Mouse (Mus musculus): Measurements from ENCODE around the gene Tldc2.

The Tldc2 gene

DNA sequence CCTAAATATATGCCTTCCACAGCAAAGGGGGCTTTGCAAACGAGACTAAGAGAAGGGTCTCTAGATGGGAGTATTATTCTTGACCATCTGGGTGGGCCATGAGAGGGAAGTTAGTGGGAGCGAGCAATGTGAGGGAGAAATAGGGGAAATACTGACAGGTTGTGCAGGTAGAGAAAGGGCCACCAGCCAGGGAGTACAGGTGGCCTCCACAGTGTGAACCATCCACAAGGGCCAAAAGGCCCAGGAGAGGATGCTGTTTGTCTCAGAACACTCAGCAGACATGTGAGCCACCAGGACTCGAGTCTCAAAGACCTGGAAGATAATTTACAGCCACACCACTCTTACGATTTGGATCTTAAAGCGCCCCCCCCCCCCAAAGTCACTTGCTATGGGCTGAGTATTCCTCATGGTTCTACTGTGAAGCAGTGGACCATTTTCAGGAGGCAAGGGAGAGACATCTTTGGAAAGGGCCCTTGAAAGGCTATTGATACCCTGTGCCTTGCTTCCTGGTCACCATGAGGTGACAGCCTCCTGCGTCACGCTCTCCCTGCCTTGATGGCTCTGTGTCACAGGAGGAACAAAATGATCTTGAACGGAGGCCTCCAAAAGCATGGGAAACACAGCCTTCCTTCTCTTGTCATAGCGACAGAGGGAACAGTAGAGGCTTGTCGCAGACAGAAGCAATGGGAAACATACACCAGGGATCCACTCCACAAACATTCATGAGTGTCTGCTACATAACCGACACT lies 26.1 kb upstream of the Tldc2 start:
- no peak for DNase-seq (ENCODE audit: low read depth, low spot score)

DNA sequence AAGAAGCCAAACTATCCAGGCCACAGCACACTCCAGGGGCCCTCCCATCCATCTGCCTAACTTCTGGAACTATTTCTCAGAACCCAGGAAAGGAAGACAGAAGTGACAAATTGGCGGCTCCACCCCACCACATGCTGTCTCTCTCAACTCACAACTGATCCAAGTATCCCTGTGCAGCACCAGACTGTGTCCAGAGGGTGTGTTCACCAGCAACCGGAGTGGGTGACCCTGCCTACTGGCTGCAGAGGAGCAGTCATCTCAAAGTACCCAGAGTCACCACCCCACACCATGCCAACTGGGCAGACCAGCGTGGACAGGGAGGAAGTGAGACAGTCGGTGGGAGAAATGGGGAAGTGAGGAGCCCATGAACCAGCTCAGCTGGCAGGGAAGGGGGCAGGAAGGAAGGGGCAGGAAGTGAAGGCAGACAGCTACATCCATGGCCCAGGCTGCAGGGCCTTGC lies 23.6 kb upstream of the Tldc2 start:
- no peak for DNase-seq (ENCODE audit: low read depth, low spot score)

DNA sequence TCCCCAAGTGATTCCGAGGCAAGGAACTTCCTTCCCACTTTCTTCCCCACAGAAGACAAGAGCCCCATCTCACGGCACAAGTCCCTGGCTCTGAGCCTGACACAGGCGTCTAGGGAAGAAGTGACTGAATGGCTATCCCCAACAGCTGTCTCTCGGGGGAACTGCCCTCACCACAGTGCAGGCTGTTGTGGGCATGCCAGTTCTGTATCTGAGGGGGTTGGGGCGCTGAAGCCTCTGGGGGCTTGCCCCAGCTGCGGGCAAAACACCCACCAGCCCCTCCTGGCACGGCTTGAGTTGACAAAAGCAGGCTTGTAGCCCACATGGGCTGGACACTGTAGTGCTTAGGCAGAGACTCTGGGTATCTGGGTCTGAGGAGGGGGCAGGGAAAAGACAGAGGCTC lies 22.7 kb upstream of the Tldc2 start:
- no peak for DNase-seq (ENCODE audit: low read depth, low spot score)

DNA sequence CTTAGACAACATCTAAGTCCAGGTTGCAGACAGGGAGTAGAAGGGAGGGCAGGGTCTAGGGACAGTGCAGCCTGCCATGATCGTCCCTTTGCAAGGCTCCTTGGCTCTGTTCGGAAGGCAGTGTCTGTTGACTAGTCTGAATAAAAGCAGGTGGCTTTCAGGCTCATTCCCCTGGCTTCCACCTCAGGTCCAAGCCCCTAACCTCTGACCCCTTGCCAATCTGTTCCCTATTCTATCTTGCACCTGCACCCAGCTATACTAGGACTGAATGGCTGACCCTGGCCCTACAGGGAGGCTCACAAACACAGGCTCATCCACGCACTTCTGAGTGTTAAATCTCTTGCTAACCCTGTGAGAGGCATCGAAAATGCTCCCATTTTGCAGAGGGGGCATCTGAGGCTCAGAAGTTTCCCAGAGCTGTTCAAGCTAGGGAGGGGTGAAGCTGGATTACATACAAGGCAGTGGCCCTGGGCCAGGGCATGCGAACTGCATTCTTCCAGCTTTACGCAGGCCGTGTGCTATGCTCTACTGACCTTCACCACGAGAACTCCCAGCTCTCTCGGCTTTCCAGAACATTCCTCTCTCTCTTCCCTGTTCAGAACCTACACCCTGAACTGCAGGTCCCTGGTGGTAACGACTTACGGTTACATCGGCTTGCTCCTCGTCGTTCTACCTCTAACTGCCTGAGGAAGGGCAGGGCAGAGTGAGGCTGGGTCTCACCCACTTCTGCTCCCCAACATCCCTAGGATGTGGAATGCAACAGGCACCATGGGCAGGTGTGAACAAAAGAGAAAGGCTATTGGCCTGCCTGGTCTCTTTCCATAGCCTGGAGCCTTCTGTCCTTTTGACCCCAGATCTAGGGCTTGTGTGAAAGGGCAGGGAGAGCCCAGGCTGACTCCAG lies 21.6 kb upstream of the Tldc2 start:
- no peak for DNase-seq (ENCODE audit: low read depth, low spot score)

DNA sequence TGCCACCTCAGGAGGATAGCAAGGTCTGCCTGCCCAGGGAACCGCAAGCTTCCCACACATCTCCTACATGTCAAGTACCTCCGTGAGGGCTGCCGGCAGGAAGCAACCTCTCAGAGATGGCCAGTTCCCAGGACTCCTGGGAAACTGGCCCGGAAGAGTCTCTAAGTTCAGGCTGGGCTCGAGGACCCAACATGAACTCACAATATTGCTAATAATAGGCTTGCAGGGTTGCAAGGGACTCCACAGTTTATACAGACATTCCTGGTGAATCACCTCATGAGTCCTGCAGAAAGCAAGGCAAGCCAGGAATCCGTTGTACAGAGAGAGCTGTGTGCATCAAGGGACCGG lies 21.0 kb upstream of the Tldc2 start:
- DNase-seq (ENCODE audit: low read depth, low spot score): no peak

DNA sequence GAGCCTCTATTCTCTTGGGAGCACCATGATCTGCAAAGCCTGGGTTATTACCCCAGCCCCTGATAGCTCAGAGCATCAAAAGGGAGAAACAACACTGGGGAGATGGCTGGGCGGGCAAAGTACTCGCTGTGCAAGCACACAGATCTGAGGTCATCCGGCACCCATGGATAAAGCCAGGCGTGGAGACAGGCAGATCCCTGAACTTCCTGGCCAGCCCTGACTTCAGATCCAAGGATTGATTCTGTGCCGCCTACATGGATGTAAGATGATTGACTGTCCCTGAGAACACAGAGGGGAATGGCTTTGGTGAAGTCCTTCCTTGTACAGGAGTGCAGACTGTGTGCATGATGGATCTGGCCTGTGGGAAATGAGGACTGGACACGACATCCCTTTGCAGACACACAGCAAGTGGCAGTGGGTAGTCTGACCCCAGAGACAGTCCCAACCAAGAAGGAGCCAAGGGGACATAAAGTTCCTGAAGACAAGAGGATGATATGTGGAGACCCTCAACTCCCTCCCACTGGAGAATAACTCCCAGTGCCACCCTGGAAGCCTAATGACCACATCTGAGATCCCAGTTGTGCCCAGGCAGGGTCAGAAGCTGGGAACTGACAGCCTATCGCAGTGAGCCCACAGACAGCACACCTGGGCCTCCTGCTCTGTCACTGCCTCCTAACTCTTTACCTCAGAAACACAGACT lies 20.0 kb upstream of the Tldc2 start:
- DNase-seq (ENCODE audit: low read depth, low spot score): no peak

DNA sequence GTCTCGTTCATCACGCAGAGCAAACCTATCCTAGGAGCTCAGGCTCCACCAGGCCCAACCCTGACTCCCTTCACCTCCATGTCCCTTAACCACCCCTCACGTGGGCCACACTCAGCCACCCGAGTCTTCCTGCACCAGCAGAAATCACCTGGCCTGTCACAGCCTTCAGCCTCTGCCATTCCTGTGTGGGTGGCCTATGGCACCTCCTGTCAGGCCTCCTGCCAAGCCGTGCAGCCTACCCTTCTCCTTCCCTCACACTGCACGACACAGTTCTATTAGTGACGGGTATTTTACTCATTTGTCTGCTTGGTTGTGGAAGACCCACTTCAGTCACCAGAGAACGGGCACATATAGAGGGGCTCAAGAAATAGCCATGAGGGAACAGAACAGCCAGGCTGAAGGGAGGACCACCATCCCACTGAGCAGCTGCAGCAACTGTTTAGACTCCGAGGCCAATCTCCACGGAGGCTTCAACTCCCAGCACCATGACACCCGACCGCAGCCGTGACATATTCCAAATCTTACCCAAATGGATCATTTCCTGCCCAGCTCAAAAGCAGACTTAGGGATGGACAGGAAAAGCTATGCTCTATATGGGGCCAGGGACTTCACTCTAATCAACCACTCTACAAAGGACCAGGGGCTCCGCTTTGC lies 18.0 kb upstream of the Tldc2 start:
- no peak for DNase-seq (ENCODE audit: low read depth, low spot score)

DNA sequence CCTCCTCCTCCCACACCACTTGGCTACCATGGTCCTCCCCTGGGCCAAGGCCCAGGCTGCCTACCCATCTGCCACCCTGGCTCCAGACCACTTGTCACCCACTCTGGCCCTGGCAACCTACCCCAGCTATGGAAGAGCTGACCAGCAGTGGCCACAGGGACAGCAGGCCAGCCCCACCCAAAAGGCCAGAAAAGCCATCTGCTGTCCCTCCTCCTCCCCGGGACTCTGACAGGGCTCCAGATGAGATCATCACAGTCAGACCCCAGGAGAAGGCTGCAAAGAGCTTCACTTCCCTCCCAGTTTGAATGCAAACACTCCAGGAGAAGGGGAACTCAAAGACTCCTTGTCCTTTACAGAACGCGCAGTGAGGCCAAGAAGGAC lies 17.5 kb upstream of the Tldc2 start:
- DNase-seq (ENCODE audit: low read depth, low spot score): no peak

DNA sequence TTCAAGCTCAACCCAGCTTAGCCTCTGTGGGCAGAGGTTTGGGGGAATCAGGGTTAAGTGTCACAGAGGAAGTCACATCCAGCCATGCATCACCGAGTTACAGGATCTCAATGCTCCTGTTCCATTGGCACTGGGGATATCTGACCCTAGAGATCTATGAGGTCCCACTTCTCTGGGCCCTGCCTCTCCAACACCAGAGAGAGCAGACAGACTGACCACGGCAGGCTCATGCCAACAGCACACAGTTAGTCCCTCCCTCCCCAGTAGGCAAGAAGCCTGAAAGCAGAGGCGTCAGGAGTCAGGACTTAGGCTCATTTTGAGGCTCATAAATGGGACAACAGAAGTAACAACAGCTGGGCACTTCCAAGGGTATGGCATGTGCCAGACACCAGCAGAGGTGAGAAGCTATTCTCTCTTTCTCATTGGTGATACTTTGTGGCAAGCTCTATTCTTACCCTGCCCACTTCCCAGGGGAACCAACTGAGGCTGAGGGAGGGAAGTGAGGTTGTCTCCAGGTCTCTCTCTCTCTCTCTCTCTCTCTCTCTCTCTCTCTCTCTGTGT lies 17.0 kb upstream of the Tldc2 start:
- no peak for DNase-seq (ENCODE audit: low read depth, low spot score)

DNA sequence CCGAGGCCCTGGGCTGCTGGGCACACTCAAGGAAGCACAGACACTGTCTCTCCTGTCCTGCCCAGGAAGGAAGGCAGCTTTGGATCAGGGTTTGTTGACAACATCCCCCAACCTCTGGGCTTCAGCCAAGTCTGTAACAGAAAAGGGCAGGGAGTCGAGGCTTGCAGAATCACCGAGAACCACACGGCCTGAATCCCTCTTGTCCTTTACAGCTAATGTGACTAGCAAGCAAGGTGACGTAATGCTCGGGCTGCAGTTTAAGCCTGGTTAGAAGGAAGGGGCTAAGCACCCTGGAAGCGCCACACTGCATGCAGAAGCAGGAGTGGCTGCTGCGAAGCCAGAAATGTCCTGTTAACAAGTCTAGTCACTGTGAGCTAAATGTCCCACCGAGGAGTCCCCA lies 16.5 kb upstream of the Tldc2 start:
- DNase-seq (ENCODE audit: low read depth, low spot score): no peak

DNA sequence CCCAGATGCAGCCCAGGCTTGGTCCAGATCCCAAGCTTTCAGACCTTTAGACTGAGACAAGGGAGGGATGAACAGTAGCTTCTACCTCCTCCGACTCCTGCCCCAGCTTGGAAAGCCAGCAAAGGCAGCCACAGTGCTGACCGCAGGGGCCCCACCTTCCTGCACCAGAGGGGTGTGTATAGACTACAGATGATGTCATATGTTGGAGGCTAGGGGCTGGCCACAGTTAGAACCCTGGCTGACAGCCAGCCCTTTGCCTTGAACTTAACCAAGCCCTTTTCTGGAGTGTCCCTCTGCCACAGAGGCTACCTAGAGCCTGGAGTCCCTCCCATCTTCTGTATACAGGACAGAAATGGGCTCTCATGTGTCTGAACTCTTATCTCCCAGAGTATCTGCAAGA lies 15.3 kb upstream of the Tldc2 start:
- no peak for DNase-seq (ENCODE audit: low read depth, low spot score)

DNA sequence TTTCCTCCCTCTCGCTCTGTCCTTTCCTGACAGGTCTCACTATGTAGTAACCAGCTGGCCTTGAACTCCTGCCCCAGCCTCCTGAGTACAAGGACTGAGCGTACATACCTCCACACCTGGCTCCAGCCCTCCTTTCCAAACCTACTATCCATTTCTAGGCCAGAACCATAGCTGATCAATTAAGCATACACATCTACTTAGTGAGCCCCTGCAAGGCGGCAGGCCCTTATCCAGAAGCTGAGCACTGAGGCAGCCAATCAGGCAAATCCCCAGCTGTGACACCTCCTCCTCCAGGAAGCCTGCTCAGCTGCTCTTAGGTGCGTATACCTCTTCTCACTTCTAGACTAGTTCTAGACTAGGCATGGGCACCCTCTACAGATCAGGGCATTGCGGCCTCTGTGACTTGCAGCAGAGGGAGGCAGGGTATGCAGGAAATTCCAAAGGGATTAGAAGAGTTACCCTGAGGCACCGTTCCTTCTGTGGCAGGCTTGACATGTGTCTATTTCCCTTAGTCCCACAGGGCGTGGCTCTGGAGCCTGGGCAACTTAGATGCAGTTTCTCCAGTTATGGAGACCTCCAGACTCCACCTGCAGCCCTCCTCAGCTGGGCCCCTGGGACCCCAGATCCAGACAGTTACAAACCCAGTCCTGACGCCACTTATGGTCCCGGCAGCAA lies 14.4 kb upstream of the Tldc2 start:
- no peak for DNase-seq (ENCODE audit: low read depth, low spot score)

DNA sequence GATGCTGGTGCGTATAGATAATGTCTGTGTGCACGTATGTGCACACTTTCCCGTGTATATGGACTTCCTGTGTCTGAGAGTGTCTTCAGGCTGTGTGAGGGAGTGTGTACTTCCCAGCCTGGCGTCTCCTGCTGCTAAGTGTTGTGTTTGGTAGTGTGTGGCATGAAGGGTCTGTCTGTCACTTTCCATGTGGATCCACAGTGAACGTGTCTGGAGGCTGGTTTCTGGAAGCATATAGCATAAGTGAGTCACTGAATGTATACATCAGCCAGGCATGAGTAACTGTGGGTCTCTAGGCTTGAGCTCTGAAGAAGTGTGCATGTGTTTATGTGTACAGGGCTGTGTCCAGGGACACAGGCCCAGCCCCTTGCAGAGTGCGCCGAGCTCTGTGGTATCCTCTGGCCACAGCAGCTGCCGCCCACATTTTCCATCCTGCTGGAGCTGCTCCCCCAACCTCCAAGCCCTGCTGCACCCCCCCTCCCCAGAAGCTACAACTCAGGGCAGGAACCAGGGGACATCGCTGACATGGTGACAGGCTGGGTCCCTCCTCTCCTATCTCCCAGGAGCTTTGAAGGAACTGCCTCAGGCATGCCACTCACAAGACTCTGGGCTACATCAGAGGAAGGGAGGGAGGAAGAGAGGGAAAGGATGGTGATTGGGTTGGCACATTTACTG lies 13.3 kb upstream of the Tldc2 start:
- DNase-seq (ENCODE audit: low read depth, low spot score): no peak

DNA sequence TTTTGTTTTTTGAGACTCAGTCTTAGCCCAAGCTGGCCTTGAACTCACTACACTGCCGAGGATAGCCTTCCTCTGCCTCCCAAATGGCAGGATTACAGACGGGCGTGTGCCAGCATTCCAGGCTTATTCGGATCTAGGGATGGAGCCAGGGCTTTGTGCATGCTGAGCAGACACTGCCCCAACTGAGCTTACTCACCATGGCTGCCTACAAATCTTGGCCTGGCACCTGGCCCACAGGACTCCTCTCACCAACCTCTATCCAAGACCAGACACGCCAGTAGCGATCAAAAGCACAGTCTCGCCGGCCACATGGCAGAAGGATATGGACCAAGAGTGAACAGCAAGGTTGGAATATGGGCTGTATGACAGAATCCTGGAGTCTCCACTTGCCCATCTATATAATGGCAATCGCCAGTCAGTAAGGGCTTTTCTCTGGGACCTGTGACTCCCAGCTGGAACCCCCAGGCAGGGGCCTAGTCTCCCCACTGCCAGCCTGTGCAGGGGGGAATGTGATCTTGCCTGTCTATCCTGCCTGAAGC lies 12.6 kb upstream of the Tldc2 start:
- no peak for DNase-seq (ENCODE audit: low read depth, low spot score)

DNA sequence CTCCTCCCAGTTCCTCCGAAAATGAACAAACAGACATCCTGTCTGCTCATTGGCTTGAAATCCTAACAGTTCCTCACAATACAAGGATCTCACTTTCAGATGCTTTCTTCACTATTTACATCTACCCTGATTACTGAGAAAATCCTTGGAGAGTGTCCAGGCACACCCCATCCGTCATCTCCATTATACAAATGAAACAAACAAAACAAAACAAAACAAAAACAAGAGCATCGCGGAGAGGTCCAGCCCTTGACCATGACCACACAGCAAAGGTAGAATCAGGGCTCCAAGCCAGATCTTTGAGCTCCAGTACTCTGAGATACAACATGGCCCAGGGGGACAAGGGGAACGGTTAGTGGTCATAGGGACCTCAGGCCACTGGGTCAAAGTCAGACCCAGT lies 12.1 kb upstream of the Tldc2 start:
- no peak for DNase-seq (ENCODE audit: low read depth, low spot score)

DNA sequence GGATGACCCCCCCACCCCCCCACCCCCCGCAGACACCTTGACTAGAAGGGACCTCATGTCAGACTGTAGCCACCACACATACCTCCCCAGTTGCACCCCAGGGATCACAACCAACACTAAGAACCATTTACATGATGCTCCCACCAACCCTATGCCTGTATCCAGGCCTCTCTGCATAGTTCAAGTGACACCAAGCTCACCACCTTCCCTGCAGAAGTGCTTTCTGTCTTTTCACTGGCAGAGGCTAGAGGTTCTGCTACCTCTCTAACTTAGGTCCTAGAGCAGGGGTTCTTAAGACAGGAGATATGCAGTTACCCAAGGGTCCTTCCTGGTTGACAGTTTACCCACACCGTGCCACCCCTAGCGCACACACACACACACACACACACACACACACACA lies 11.6 kb upstream of the Tldc2 start:
- no peak for DNase-seq (ENCODE audit: low read depth, low spot score)

DNA sequence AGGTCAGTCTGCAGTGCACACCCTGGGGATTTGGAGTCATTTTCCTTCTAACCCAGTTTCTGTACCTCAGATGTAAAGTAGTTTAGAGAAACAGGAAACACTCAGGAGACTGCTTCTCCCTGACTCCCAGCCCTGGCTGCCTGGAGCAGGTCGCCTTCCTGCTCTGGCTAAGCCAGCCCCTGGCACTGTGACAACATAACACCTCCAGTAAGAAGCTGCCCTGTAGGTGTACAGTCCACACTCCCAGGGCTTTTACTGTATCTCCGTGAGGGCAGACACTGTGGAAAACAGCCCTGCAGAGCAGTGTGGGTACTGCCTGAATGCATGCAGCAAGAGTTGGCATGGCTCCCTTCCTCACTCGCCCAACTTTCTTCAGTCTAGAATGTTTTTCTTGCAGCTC lies 11.2 kb upstream of the Tldc2 start:
- DNase-seq (ENCODE audit: low read depth, low spot score): no peak

DNA sequence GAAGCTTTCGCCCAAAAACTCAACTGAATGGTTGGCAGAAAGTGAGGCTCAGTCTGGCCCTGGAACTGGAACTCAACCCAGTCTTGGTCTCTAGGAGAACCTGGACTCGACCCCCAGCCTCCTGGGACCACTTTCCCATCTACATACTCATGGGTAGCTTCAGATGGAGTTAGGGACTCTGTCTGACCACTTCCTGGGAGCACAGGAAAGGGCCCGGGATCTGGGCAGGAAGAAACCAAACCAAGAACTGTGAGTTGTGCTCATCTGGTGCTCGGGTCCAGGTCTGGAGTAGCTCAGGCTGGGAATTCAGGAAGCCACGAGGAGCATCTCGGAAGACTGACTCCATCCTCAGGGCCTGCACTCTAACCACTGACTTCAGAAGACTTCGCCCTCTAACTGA lies 10.3 kb upstream of the Tldc2 start:
- no peak for DNase-seq (ENCODE audit: low read depth, low spot score)

DNA sequence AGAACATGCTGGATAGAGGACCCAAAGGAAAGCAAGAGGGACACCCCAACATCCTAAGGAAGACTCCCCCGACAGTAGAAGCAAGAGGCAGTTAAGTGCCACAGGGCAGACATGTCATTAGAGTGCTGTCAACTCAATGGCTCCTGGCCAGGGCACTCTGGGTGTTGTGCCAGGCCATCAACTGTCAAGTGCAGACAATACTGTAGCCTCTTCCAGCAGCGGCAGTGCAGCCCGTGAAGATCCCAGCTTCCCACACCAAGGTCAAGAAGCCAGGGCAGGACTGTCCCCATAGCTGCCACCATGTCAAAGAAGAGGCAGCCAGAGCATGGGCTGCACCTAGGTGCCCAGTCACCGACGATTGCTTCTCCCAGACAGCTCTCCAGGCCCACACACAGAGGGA lies 9.7 kb upstream of the Tldc2 start:
- no peak for DNase-seq (ENCODE audit: low read depth, low spot score)

DNA sequence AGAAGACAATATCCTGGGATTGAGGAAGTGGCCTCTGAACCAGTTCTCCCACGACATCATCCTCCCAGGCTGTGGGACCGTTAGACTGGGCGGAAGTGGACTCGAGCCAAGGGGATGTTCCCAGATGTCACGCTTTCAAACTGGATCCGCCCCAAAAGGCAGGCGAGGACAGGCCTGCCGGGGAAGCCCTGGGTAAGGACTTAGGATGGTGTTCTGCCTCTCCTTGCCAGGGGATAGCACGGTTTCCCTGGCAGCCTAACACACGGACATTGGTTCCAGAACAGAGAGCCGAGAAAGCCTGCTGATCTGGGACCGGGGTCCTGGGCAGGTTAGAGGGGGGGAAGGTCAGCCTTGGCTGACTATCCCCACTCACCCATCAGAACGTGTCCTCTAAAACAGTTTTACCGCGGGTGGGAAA lies 9.2 kb upstream of the Tldc2 start:
- no peak for DNase-seq (ENCODE audit: low read depth, low spot score)

Data from R1 (cell line).